Mouse (Mus musculus): Measurements from ENCODE around the gene Zfp423. TPM values are rescaled to one million over a fixed set of nuclear protein-coding genes. Genes with fewer than 3 reads are reported as not detected.

Gene Zfp423
- polyA plus RNA-seq, 1 experiment from 2014 or later = 24.8 TPM

GRCm38 (mm10) chr8:87742016-87742415, 217.4 kb downstream of the Zfp423 start:
- Histone ChIP-seq H3K9me3 (replicated peaks) (no peaks in the 10 kb centered on the region), H3K27ac (replicated peaks) (no peak overlapping the region), H3K27me3 (ENCODE audit: low read depth, poor library complexity, severe bottlenecking) (no peaks in the 10 kb centered on the region), H3K4me3 (no peak overlapping the region), H3K4me1 (peaks cover 65% of the 10 kb centered on the region), H3K36me3 (peaks cover 19% of the 10 kb centered on the region)
- DNase-seq (ENCODE audit: low spot score) = no peak
- WGBS = 93% methylated on average over 19 of the region's 19 CpGs

GRCm38 (mm10) chr8:87740946-87741530, 218.4 kb downstream of the Zfp423 start:
- peaks cover 23% of the 10 kb centered on the region for H3K36me3 ChIP-seq
- DNase-seq (ENCODE audit: low spot score) = no peak
- no peaks in the 10 kb centered on the region for H3K9me3 ChIP-seq (replicated peaks)
- no peaks in the 10 kb centered on the region for H3K27me3 ChIP-seq (ENCODE audit: low read depth, poor library complexity, severe bottlenecking)
- H3K27ac ChIP-seq (replicated peaks) = no peak overlapping the region
- peaks cover 65% of the 10 kb centered on the region for H3K4me1 ChIP-seq
- 92% methylated on average over 11 of the region's 11 CpGs for WGBS
- no peak overlapping the region for H3K4me3 ChIP-seq

GRCm38 (mm10) chr8:87737900-87738299, 221.5 kb downstream of the Zfp423 start:
- H3K4me1 ChIP-seq = peaks cover 54% of the 10 kb centered on the region
- WGBS = 61% methylated on average over 11 of the region's 11 CpGs
- no peaks in the 10 kb centered on the region for H3K27me3 ChIP-seq (ENCODE audit: low read depth, poor library complexity, severe bottlenecking)
- peak; percentile 39 for DNase-seq (ENCODE audit: low spot score)
- H3K4me3 ChIP-seq = no peak overlapping the region
- H3K9me3 ChIP-seq (replicated peaks) = no peaks in the 10 kb centered on the region
- H3K36me3 ChIP-seq = peaks cover 16% of the 10 kb centered on the region
- H3K27ac ChIP-seq (replicated peaks) = peak overlapping the region; percentile 73

- DNase-seq (ENCODE audit: low spot score) = no peak
- H3K4me3 ChIP-seq = no peak overlapping the region
- H3K9me3 ChIP-seq (replicated peaks) = no peaks in the 10 kb centered on the region
- H3K27me3 ChIP-seq (ENCODE audit: low read depth, poor library complexity, severe bottlenecking) = no peaks in the 10 kb centered on the region
- H3K4me1 ChIP-seq = peaks cover 46% of the 10 kb centered on the region
- WGBS = 66% methylated on average over 4 of the region's 4 CpGs
- H3K27ac ChIP-seq (replicated peaks) = peak overlapping the region; percentile 69
- peaks cover 33% of the 10 kb centered on the region for H3K36me3 ChIP-seq
These were observed 224.5 kb downstream of the Zfp423 start for GRCm38 (mm10) chr8:87734902-87735301.

- no peak for DNase-seq (ENCODE audit: low spot score)
- Histone ChIP-seq H3K4me1 (peaks cover 46% of the 10 kb centered on the region), H3K9me3 (replicated peaks) (no peaks in the 10 kb centered on the region), H3K36me3 (peaks cover 37% of the 10 kb centered on the region), H3K27ac (replicated peaks) (peak overlapping the region; percentile 69), H3K27me3 (ENCODE audit: low read depth, poor library complexity, severe bottlenecking) (no peaks in the 10 kb centered on the region), H3K4me3 (no peak overlapping the region)
- WGBS = 68% methylated on average over 7 of the region's 7 CpGs
These were observed 224.9 kb downstream of the Zfp423 start for GRCm38 (mm10) chr8:87734496-87734895.

- Histone ChIP-seq H3K27ac (replicated peaks) (no peak overlapping the region), H3K36me3 (peaks cover 57% of the 10 kb centered on the region), H3K4me3 (no peak overlapping the region), H3K4me1 (peaks cover 18% of the 10 kb centered on the region), H3K9me3 (replicated peaks) (no peaks in the 10 kb centered on the region), H3K27me3 (ENCODE audit: low read depth, poor library complexity, severe bottlenecking) (no peaks in the 10 kb centered on the region)
- WGBS = 91% methylated on average over 12 of the region's 12 CpGs
- DNase-seq (ENCODE audit: low spot score) = no peak
These were observed 228.3 kb downstream of the Zfp423 start for GRCm38 (mm10) chr8:87731062-87731461.

- Histone ChIP-seq H3K27me3 (ENCODE audit: low read depth, poor library complexity, severe bottlenecking) (no peaks in the 10 kb centered on the region), H3K9me3 (replicated peaks) (no peaks in the 10 kb centered on the region), H3K36me3 (peaks cover 23% of the 10 kb centered on the region), H3K4me1 (peaks cover 40% of the 10 kb centered on the region), H3K27ac (replicated peaks) (no peak overlapping the region), H3K4me3 (no peak overlapping the region)
- no peak for DNase-seq (ENCODE audit: low spot score)
- 79% methylated on average over 8 of the region's 8 CpGs for whole genome bisulfite sequencing
These were observed 236.4 kb downstream of the Zfp423 start for GRCm38 (mm10) chr8:87723015-87723414.

GRCm38 (mm10) chr8:87719137-87719815, 240.1 kb downstream of the Zfp423 start:
- Histone ChIP-seq H3K4me3 (no peak overlapping the region), H3K9me3 (replicated peaks) (no peaks in the 10 kb centered on the region), H3K27ac (replicated peaks) (peak overlapping the region; percentile 68), H3K4me1 (peaks cover 69% of the 10 kb centered on the region), H3K27me3 (ENCODE audit: low read depth, poor library complexity, severe bottlenecking) (no peaks in the 10 kb centered on the region), H3K36me3 (peaks cover 3% of the 10 kb centered on the region; the same call in 1 of the 2 replicates)
- DNase-seq (ENCODE audit: low spot score) = no peak
- 69% methylated on average over 27 of the region's 27 CpGs for WGBS

GRCm38 (mm10) chr8:87717445-87717844, 241.9 kb downstream of the Zfp423 start:
- Histone ChIP-seq H3K27me3 (ENCODE audit: low read depth, poor library complexity, severe bottlenecking) (no peaks in the 10 kb centered on the region), H3K36me3 (peaks cover 3% of the 10 kb centered on the region; the same call in 1 of the 2 replicates), H3K4me3 (no peak overlapping the region), H3K27ac (replicated peaks) (peak overlapping the region; percentile 81), H3K4me1 (peaks cover 72% of the 10 kb centered on the region), H3K9me3 (replicated peaks) (no peaks in the 10 kb centered on the region)
- 84% methylated on average over 5 of the region's 5 CpGs for WGBS
- no peak for DNase-seq (ENCODE audit: low spot score)

- Histone ChIP-seq H3K27ac (replicated peaks) (peak overlapping the region; percentile 81), H3K27me3 (ENCODE audit: low read depth, poor library complexity, severe bottlenecking) (no peaks in the 10 kb centered on the region), H3K36me3 (peaks cover 3% of the 10 kb centered on the region; the same call in 1 of the 2 replicates), H3K4me3 (peak overlapping the region; percentile 45), H3K9me3 (replicated peaks) (no peaks in the 10 kb centered on the region), H3K4me1 (peaks cover 76% of the 10 kb centered on the region)
- WGBS = 10% methylated on average over 9 of the region's 9 CpGs
- DNase-seq (ENCODE audit: low spot score) = no peak
These were observed 242.6 kb downstream of the Zfp423 start for GRCm38 (mm10) chr8:87716726-87717248.

GRCm38 (mm10) chr8:87715731-87716682, 243.4 kb downstream of the Zfp423 start:
- Histone ChIP-seq H3K9me3 (replicated peaks) (no peaks in the 10 kb centered on the region), H3K4me1 (peaks cover 82% of the 10 kb centered on the region), H3K36me3 (peaks cover 3% of the 10 kb centered on the region; the same call in 1 of the 2 replicates), H3K27me3 (ENCODE audit: low read depth, poor library complexity, severe bottlenecking) (no peaks in the 10 kb centered on the region), H3K27ac (replicated peaks) (peak overlapping the region; percentile 81), H3K4me3 (peak overlapping the region; percentile 45)
- 8% methylated on average over 24 of the region's 24 CpGs for WGBS
- peak; percentile 74 for DNase-seq (ENCODE audit: low spot score)

- no peak overlapping the region for H3K4me3 ChIP-seq
- H3K36me3 ChIP-seq = peaks cover 3% of the 10 kb centered on the region; the same call in 1 of the 2 replicates
- no peak overlapping the region for H3K27ac ChIP-seq (replicated peaks)
- peaks cover 68% of the 10 kb centered on the region for H3K4me1 ChIP-seq
- no peak for DNase-seq (ENCODE audit: low spot score)
- 79% methylated on average over 3 of the region's 3 CpGs for WGBS
- no peaks in the 10 kb centered on the region for H3K27me3 ChIP-seq (ENCODE audit: low read depth, poor library complexity, severe bottlenecking)
- H3K9me3 ChIP-seq (replicated peaks) = no peaks in the 10 kb centered on the region
These were observed 245.4 kb downstream of the Zfp423 start for GRCm38 (mm10) chr8:87713946-87714345.
